Mouse (Mus musculus): ENCODE data around the gene Ppil1.
A peak's percentile ranks its signal among the peaks of the same experiment; 100 is the strongest.

Ppil1 gene

GRCm38 (mm10) chr17:29263840-29264633 lies at the start of gene Ppil1:
Ppil1 (minus strand) TSS chr17:29264186.
- peak; percentile 48 for DNase-seq (ENCODE audit: low read depth)

GRCm38 (mm10) chr17:29313300-29313699 lies 49.3 kb upstream of the Ppil1 start:
- no peak for DNase-seq (ENCODE audit: low read depth)

- no peak for DNase-seq (ENCODE audit: low read depth)
Observed at GRCm38 (mm10) chr17:29312082-29312481, 48.1 kb upstream of the Ppil1 start.

- DNase-seq (ENCODE audit: low read depth) = no peak
Observed at GRCm38 (mm10) chr17:29311602-29312001, 47.6 kb upstream of the Ppil1 start.

- no peak for DNase-seq (ENCODE audit: low read depth)
Observed at GRCm38 (mm10) chr17:29310056-29310623, 46.2 kb upstream of the Ppil1 start.

- DNase-seq (ENCODE audit: low read depth) = no peak
Observed at GRCm38 (mm10) chr17:29305871-29306270, 41.9 kb upstream of the Ppil1 start.

- no peak for DNase-seq (ENCODE audit: low read depth)
Observed at GRCm38 (mm10) chr17:29305058-29305806, 41.2 kb upstream of the Ppil1 start.

- DNase-seq (ENCODE audit: low read depth) = no peak
Observed at GRCm38 (mm10) chr17:29304376-29305057, 40.5 kb upstream of the Ppil1 start.

- no peak for DNase-seq (ENCODE audit: low read depth)
Observed at GRCm38 (mm10) chr17:29303856-29304255, 39.9 kb upstream of the Ppil1 start.

GRCm38 (mm10) chr17:29303087-29303486 lies 39.1 kb upstream of the Ppil1 start:
- no peak for DNase-seq (ENCODE audit: low read depth)

GRCm38 (mm10) chr17:29302149-29302548 lies 38.2 kb upstream of the Ppil1 start:
- DNase-seq (ENCODE audit: low read depth) = no peak

GRCm38 (mm10) chr17:29301421-29301820 lies 37.4 kb upstream of the Ppil1 start:
- no peak for DNase-seq (ENCODE audit: low read depth)

- DNase-seq (ENCODE audit: low read depth) = no peak
Observed at GRCm38 (mm10) chr17:29300926-29301325, 36.9 kb upstream of the Ppil1 start.

- no peak for DNase-seq (ENCODE audit: low read depth)
Observed at GRCm38 (mm10) chr17:29299282-29299681, 35.3 kb upstream of the Ppil1 start.

- no peak for DNase-seq (ENCODE audit: low read depth)
Observed at GRCm38 (mm10) chr17:29297813-29298212, 33.8 kb upstream of the Ppil1 start.

GRCm38 (mm10) chr17:29297321-29297720 lies 33.3 kb upstream of the Ppil1 start:
- DNase-seq (ENCODE audit: low read depth) = no peak

GRCm38 (mm10) chr17:29295835-29296234 lies 31.8 kb upstream of the Ppil1 start:
- no peak for DNase-seq (ENCODE audit: low read depth)

- no peak for DNase-seq (ENCODE audit: low read depth)
Observed at GRCm38 (mm10) chr17:29293807-29294605, 30.0 kb upstream of the Ppil1 start.

- no peak for DNase-seq (ENCODE audit: low read depth)
Observed at GRCm38 (mm10) chr17:29292996-29293395, 29.0 kb upstream of the Ppil1 start.

- no peak for DNase-seq (ENCODE audit: low read depth)
Observed at GRCm38 (mm10) chr17:29291793-29292192, 27.8 kb upstream of the Ppil1 start.

GRCm38 (mm10) chr17:29282216-29282952 lies 18.4 kb upstream of the Ppil1 start:
- no peak for DNase-seq (ENCODE audit: low read depth)

Measured in fibroblast of lung, adult 2 months (primary cell).